Mouse (Mus musculus) bone marrow, adult 2 months (tissue): ENCODE results near the gene Syce2.

Source experiments
- CTCF ChIP-seq: fragments of 200-500 bp; IDR thresholded peaks from 2 replicates; pipeline ENCODE4 v1.5.1; 2011; ENCODE audit warnings: low read length, control low read depth; ENCODE audit not compliant: control insufficient read depth, insufficient read depth
- POLR2A ChIP-seq: fragments of 200-500 bp; IDR thresholded peaks from 2 replicates; pipeline ENCODE4 v1.6.1; 2011; ENCODE audit warnings: low read depth, mild to moderate bottlenecking, control low read depth, low read length, borderline replicate concordance; ENCODE audit not compliant: control insufficient read depth

GRCm38 (mm10) chr8:84928456-84929306 is 56.8 kb downstream of the Syce2 start:
- TF ChIP-seq POLR2A (no peak), CTCF (peak; percentile 82)
